Mouse (Mus musculus) kidney, adult 2 months (tissue): ENCODE results near the gene Rapgef1.
"Not testable (repeated sequence)": the region's sequence is repeated elsewhere in the genome, so short reads cannot be mapped to it uniquely, and the experiment has no call there.

Source experiments
- CTCF ChIP-seq: fragments of 200-500 bp; conservative IDR thresholded peaks from 2 replicates; pipeline ENCODE4 v1.5.1; 2011; ENCODE audit warnings: low read depth, mild to moderate bottlenecking, control low read depth, low read length, moderate library complexity, mixed read lengths; ENCODE audit not compliant: insufficient read depth, insufficient read length
- POLR2A ChIP-seq: fragments of 200-500 bp; IDR thresholded peaks from one replicate; pipeline ENCODE4 v1.6.1; 2011; ENCODE audit warnings: low read depth, low read length, control low read depth

GRCm38 (mm10) chr2:29708209-29708608 is 88.7 kb downstream of the Rapgef1 start:
- not testable (repeated sequence) for TF ChIP-seq POLR2A, CTCF
